Mouse (Mus musculus) urinary bladder, postnatal 10 days (tissue): Measurements from ENCODE around the gene Nphp1.

Experiments used
- DNase-seq: peaks from one replicate; pipeline ENCODE4 v3.0.0; 2022; ENCODE audit warnings: low spot score

Nphp1 gene

DNA sequence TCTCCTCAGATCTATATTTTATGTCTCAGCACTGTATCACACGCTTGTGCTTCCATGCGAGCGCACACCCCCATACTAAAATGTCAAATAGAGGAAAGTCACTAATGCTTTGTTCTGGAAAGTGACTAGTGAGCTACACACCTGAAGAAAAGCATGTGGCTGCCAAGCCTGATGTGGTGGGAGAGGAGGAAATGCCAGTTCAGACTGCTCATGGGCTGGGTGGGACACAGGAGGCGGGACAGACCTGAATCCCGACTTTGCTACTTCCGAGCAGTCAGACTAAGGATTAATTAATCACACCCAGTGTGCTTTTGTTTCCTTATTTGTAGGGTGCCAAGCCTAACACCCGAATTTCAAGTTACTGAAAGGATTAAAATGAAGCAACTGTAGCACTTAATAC, 40.4 kb downstream of the Nphp1 start:
- DNase-seq = no peak

DNA sequence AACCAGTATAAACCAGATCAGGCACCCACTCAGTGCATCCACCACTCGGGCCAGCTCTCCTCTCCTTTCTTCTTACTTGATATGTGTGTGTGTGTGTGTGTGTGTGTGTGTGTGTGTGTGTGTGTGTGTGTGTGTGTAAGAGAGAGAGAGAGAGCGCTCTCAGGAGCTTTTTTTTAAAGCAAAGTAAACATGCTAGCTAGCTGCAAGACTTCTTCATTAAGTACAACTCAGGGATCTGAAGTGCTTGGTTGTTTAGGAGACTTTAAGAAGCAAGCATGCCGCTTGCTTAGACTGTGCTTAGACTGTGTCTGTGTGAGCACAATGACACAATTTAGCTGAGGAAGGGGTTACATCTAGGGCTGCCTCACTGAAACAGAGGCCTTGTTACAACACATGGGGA, 46.1 kb downstream of the Nphp1 start:
- DNase-seq = no peak

DNA sequence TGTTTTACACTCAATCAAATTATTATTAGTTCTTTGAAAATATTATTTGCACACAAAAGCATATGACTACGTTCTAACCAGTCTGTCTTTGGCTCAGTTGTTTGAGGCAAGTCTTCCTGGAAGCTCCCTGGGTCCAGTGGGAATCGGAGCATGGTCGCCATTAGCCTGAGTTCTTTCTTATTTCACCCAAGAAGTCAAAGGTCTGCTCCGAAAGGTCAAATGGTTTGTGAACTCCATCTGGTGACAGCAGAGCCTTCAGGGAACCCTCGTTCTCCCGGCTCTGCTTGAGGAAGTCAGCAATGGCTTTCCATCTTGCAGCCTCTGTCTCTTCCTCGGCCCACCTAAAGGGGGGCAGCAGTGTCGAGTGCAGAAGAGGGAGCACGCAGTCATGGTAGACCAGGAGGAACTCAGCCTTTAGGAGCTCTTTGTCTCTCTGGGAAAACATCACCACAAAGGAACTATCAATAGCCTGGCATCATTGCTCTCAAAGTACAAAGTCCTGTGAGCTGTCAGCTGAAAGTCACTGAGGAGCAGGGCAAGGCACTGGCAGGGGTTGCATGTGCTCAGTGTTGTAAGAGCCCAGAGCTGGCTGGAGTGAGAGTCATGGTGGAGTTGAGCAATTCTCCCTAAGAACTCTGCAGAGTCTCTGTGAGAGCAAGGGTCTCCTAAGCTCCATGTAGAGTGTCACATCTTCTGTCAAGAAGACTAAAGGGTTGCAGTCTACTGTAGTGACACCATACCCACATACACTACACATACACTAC, 47.8 kb downstream of the Nphp1 start:
- DNase-seq = no peak

DNA sequence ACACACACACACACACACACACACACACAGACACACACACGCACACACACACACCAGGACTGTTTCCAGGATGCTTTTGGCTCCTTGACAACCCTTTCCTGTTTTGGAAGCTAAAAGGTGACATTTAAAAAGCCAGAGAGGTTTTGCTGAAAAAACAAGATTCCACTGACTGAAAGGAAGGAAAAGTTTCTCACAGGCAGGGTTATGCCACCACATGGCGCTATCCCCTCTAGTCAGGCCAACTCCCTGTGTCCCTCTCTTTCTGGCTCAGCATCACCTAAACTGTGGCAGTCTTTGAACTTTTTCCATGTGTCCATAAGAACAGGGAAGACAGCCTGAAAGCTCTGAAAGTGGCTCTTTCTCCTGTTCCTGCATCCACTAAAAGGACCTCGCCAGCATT, 50.8 kb downstream of the Nphp1 start:
- no peak for DNase-seq

DNA sequence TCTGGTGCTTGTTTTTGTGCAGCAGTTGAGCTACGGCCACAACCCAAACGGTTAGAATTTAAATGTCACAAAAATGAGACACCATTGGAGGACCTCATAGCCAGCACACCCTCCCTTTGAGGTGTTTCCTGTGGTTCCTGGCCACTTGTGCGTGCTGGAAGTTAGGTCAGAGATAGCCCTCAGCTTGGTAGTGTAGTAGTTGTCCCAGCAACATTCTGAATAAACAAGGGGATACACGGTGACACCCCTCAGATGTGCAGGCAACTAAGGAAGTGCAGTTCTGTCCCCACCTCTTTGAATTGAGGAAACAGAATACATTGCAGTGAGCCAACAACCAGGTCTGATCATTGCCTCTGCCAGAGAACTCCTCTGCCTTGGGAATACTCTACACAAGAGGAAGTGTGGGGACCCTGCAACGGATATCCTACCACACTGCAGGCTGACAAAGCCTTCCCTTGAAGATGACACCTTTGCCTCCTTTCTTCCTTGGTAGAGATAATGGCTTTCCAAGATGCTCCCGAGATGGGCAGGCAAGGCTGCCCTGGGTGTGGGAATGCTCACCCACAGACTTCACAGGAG, 52.0 kb downstream of the Nphp1 start:
- no peak for DNase-seq

- no peak for DNase-seq
Measured at GRCm38 (mm10) chr2:127735512-127736145, 53.1 kb downstream of the Nphp1 start.

- no peak for DNase-seq
Measured at GRCm38 (mm10) chr2:127734889-127735288, 53.8 kb downstream of the Nphp1 start.

DNA sequence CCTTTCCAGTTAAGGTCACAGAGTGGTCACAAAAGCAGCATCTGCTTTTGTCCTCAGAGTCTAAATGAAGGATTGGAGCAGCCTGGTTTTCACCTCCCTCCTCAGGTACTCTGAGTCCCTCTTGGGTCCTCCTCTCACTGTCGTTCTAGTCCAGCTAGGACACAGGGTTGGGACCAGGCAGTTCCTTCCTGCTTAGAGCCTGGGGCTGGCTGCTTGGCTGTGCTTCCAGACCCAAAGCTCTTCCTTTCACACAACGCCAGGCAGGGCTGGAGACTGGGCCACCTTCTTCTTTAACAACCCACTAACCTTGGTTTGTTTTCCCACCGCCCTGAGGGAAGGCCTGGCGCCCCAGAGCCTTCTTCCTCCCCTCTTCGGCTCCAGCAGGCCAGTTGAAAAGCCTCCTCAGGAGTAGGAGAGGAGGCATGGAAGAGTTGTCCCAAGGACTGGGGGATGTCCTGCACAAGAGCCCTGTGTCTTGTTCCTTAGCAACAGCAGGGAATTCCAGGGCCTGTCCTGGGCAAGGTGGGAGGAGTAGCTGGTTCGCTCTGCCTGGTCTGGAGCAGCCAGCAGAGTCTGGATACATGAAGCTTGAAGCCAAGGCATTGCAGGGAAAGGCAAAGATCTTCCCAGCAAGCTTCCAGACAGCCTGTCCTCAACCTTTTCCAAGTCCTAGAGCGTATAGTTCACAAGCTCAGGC, 58.2 kb downstream of the Nphp1 start:
- no peak for DNase-seq

DNA sequence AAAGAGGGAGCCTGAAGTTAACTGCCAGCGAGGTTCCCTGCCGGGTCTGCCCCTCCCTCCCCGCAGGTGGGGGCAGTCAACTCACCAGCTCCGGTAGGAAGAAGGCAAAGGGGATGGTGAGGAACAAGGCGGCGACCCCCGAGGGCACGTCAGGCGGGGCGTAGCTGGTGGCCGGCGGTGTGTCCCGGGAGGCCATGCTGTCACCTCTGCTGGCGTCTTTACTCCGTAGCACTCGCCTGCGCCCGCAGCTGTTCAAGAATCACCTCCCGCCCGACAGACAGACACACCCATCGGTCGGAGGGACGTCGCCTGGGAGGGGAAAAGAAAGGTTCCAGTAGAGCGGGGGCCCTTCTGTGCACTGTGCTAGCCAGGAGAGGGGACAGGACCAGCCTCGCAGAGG, 59.0 kb downstream of the Nphp1 start, which contains the start of gene Mall:
Gene Mall, minus strand, starts transcription at position 262 of the 400 bp plus-strand sequence.
- DNase-seq = no peak

DNA sequence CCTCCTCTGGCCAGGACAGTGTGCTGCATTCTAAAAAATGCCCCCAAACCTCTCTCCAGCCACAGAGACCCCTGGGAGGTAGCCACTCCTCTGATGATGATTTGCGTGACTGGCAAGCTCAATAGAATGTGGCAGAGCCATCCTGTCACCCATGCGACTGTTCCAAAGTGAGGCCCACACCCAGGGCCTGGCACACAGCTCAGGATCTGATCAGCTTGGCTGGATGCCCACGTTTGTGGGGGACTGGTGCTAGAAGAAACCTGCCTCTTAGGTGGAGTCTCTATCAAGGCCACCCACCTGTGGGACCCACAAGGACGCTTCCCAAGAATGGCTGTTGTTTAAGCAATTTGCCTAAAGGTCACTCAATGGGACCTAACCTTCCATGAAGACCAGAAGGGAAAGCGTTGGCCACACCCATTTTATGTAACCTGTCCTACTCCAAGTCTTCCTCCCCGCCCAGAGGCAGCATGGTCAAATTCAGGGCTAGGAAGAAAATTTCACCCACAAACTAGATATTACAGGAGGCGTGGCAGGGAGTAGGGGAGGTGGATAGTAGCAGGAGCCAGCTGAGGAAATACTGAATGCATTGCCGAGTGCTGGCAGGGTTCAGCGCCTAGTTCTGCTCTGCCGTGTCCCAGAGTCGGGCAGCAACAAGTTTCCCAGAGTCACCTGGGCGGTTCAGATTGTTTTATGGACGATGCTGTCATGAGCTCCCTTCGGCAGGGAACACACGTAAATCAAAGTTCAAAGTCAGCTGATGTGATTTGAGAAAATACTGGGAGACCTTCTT, 59.8 kb downstream of the Nphp1 start:
- DNase-seq = no peak

DNA sequence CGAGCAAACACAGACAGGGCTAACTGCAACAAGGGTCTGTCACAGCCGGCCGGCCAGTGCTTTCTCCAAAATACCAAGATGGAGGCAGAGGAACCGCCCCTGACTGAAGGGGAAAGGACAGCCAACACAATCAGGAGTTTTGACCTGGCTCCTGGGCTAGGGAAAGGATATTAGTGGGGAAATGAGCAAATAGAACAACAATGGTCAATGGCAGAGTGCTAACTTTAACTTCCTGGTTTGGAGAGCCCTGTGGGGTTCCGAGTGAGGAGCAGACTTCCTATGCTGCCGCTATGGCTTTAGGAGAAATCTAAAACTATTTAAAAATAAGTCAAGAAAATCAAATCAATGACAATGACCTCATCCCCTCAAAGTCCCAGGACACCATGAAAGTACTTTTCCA, 60.6 kb downstream of the Nphp1 start:
- no peak for DNase-seq

- no peak for DNase-seq
Measured at GRCm38 (mm10) chr2:127723193-127723592, 65.5 kb downstream of the Nphp1 start.

DNA sequence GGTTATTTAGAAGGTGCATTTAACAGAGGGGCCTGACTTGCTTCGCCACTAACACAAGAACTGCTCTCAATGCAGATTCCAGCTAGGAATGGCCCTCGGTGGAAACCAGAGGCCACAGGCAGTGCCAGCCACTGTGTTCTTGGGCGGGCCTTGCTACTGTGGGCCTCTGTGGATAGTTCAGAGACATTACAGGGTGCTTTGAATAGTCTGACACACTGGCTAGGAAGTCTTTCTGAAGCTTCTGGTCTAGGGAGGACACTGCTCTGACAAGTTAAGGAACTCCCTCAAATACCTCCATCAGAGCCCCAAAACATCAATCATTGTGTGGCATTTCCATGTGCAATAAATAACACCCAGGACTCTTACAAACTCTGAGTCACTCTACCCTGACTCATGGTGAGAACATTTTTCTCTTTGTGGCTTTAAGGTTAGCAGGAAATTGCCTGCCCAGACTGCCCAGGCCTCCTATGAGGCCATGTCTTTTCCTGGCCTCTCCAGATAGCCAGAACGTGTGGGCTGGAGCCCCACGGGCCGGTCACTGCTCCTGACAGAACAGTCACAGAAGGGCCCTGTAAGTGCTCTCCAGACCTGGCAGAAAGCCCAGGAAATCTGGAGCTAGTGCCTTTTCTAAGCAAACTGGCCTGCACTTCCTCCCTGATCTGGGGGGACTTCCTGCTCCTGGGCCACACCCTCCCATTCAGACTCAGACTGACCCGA, 66.4 kb downstream of the Nphp1 start:
- DNase-seq = peak; percentile 27

DNA sequence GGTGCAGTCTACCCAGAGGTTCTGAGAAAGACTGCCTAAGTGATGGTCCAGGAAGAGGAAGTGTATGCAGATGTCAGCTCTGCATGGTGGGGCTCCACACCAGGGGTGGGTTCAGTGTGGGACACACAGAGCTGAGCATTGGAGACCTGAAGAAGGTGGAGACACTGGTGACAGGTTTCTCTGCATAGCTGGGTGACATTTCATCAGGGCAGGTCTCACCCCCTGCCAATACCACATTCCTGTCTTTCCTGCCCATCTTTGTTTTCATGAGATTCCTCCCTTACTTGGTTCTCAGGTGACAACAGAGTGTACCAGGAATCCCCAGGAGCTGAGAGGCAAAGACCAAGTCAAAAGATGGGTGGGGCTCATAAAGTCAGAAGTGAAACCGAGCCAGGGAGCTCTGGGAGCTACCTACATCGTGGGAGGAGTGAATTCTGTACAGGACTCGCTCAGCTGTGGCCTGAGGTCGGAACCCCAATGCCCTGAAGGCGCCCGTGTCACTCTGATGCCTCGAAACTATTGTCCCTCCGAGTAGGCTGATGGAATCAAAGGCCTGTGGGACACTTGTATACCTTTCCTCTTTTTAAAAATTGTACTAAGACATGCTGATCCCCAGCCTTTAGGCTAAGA, 69.7 kb downstream of the Nphp1 start:
- no peak for DNase-seq

DNA sequence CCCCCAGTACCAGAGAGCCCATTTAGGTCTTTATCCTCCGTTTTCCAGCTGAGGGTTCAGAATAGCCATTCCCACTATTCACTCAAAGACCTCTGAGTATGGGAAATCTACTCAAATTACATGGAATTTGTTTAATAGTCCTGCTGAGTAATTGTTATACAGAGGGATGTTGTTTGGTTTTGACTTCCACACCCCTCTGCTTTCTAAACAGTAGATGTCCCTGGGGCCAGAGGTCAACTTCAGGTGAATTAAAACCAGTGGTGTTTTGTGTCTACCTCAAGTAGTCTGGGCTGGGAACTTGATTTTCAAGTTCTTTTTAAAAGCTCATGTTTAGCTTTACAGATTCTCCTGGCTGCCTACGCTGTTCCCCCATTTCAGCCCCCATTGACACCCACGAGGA, 74.0 kb downstream of the Nphp1 start:
- DNase-seq = no peak

DNA sequence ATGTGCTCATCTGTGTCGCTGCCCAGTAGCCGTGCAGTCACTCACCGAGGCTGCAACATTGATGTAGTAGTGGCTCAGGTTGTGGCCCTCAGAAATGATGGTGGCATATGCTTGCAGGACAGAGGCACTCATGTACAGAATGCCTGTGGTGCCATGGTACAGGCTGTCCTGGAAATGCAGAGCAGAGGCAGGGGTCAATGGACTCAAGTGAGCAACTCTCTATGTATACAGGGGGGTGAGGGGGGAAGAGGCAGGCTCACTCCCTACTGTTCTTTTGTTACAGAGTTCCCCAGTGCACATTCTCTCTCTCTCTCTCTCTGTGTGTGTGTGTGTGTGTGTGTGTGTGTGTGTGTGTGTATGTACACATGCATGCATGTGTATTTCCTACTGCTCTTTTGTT, 79.9 kb downstream of the Nphp1 start:
- DNase-seq = no peak

GRCm38 (mm10) chr2:127708060-127708459, 80.6 kb downstream of the Nphp1 start:
- no peak for DNase-seq

DNA sequence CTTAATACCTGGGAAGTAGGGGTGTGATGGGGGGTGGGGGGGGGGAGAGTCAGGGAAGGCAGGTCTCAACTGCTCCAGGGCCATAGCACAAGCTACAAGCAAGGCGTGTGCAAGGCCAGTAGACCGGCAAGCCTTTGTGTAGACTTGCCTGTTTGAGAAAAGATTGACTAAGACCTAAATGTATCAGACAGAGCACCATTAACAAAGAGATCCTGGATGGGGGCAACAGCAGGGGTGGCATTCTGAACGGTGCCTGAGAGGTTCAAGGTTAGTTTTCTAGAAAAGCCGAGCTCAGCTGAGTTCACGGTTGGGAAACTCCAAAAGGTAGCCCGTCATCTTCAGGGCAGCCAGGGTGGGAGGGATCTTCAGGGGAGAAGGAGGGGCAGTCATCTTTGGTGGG, 83.4 kb downstream of the Nphp1 start:
- DNase-seq = no peak
